8 mouse cellular contexts compared by ENCODE assay signal in the genomic region with DNA sequence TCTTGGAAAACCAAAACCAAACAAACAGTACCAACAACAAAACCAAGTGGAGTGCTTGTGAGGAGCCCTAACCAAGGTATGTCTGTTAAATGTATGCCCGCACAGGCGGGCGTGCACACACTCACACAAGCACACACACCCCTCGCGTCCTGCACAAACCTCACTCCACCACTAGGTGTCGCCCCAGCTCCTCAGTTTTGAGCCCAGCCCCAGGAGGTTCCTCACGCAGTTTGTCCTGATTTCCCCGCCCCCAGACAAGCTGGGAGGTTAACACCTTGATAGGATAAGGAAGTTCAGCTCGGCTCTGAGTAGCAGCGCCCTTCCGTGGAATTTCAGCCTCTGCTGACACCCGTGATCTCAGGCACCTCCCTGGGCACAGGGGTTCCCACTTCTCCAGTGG. TPM values are rescaled to one million over a fixed set of nuclear protein-coding genes. Genes with fewer than 3 reads are reported as not detected.
DNase-seq lines count a peak whose midpoint lies in the region; ATAC-seq and TF ChIP-seq lines count a peak whose summit lies in the region.

No protein-coding gene starts in this region.

- H3K36me3 ChIP-seq in embryonic facial prominence, embryonic 12.5 days: no peaks in the 10 kb centered on the region
- H3K36me3 ChIP-seq in kidney, adult 2 months (ENCODE audit: control insufficient read depth, insufficient read depth, low read length): no peaks in the 10 kb centered on the region
- H3K36me3 ChIP-seq in limb, embryonic 11.5 days (ENCODE audit: control insufficient read depth, insufficient read depth, low read length): no peaks in the 10 kb centered on the region
- H3K36me3 ChIP-seq in midbrain, embryonic 15.5 days (replicated peaks): no peaks in the 10 kb centered on the region
- H3K36me3 ChIP-seq in spleen, adult 2 months (ENCODE audit: control insufficient read depth, insufficient read depth, low read length): no peaks in the 10 kb centered on the region

- no peak overlapping the region for H3K9ac ChIP-seq in embryonic facial prominence, embryonic 12.5 days
- H3K9ac ChIP-seq in limb, embryonic 11.5 days (ENCODE audit: low read length): no peak overlapping the region
- H3K9ac ChIP-seq in midbrain, embryonic 15.5 days: no peak overlapping the region

- 0 out of 2 replicates have a peak, but pooled peaks cover 4% of the 10 kb centered on the region for H3K4me1 ChIP-seq in embryonic facial prominence, embryonic 12.5 days
- H3K4me1 ChIP-seq in kidney, adult 2 months (ENCODE audit: control insufficient read depth, insufficient read depth, low read length): 0 out of 2 replicates have a peak, but pooled peaks cover under 1% of the 10 kb centered on the region
- no peaks in the 10 kb centered on the region for H3K4me1 ChIP-seq in limb, embryonic 11.5 days (ENCODE audit: control insufficient read depth, insufficient read depth, low read length)
- peaks cover 17% of the 10 kb centered on the region for H3K4me1 ChIP-seq in midbrain, embryonic 15.5 days
- no peaks in the 10 kb centered on the region for H3K4me1 ChIP-seq in spleen, adult 2 months (ENCODE audit: control insufficient read depth, insufficient read depth, insufficient read length)

- DNase-seq in 3T3-L1 (ENCODE audit: low read depth, low spot score): peak; percentile 91
- DNase-seq in adrenal gland, postnatal 14 days: peak; percentile 91
- peak; percentile 97 for DNase-seq in heart, adult 11 months
- DNase-seq in kidney, adult 2 months: peak; percentile 87
- DNase-seq in limb, embryonic 11.5 days (ENCODE audit: low spot score): peak; percentile 91
- DNase-seq in spleen, adult 2 months (ENCODE audit: low read depth in 1 of 2, low spot score in 2 of 2): peak; percentile 31 to 48

- H3K27me3 ChIP-seq in embryonic facial prominence, embryonic 12.5 days: peaks cover 28% of the 10 kb centered on the region
- no peaks in the 10 kb centered on the region for H3K27me3 ChIP-seq in kidney, adult 2 months (replicated peaks; ENCODE audit: control insufficient read depth, insufficient read depth, low read length)
- H3K27me3 ChIP-seq in limb, embryonic 11.5 days (ENCODE audit: control insufficient read depth, insufficient read depth, low read length): peaks cover 20% of the 10 kb centered on the region
- no peaks in the 10 kb centered on the region; the same call in 1 of the 2 replicates for H3K27me3 ChIP-seq in midbrain, embryonic 15.5 days (replicated peaks)
- H3K27me3 ChIP-seq in spleen, adult 2 months (ENCODE audit: control insufficient read depth, insufficient read depth, low read length): peaks cover 1% of the 10 kb centered on the region

- peak overlapping the region; percentile 39 for H3K4me2 ChIP-seq in embryonic facial prominence, embryonic 12.5 days (replicated peaks)
- no peak overlapping the region for H3K4me2 ChIP-seq in limb, embryonic 11.5 days (ENCODE audit: low read depth, severe bottlenecking)
- H3K4me2 ChIP-seq in midbrain, embryonic 15.5 days: no peak overlapping the region

- no peak overlapping the region for H3K27ac ChIP-seq in embryonic facial prominence, embryonic 12.5 days
- no peak overlapping the region for H3K27ac ChIP-seq in kidney, adult 2 months (ENCODE audit: insufficient read depth, low read depth, low read length)
- no peak overlapping the region for H3K27ac ChIP-seq in limb, embryonic 11.5 days (replicated peaks; ENCODE audit: low read depth, low read length)
- no peak overlapping the region for H3K27ac ChIP-seq in midbrain, embryonic 15.5 days
- no peak overlapping the region for H3K27ac ChIP-seq in spleen, adult 2 months (ENCODE audit: insufficient read depth, low read length)

- H3K9me3 ChIP-seq in embryonic facial prominence, embryonic 12.5 days: no peaks in the 10 kb centered on the region
- H3K9me3 ChIP-seq in limb, embryonic 11.5 days (ENCODE audit: control insufficient read depth, low read length): no peaks in the 10 kb centered on the region
- no peaks in the 10 kb centered on the region for H3K9me3 ChIP-seq in midbrain, embryonic 15.5 days

- WGBS in embryonic facial prominence, embryonic 12.5 days: 2% methylated on average over 12 of the region's 12 CpGs
- 2% methylated on average over 12 of the region's 12 CpGs for WGBS in kidney, adult 2 months
- WGBS in limb, embryonic 11.5 days: 2% methylated on average over 12 of the region's 12 CpGs
- WGBS in midbrain, embryonic 15.5 days: 1% methylated on average over 12 of the region's 12 CpGs
- 2% methylated on average over 12 of the region's 12 CpGs for WGBS in spleen, adult 2 months

- no peak for TF ChIP-seq POLR2A in kidney, adult 2 months (IDR thresholded peaks at IDR 0.05; ENCODE audit: low read depth, low read length)
- TF ChIP-seq POLR2A in spleen, adult 2 months (IDR thresholded peaks at IDR 0.05; ENCODE audit: low read depth, low read length): no peak

- peak; percentile 97 for TF ChIP-seq CTCF in kidney, adult 2 months (conservative IDR thresholded peaks at IDR 0.05; ENCODE audit: insufficient read depth, insufficient read length, low read depth, low read length)
- TF ChIP-seq CTCF in spleen, adult 2 months (IDR thresholded peaks at IDR 0.05; ENCODE audit: extremely low read depth, insufficient read depth, insufficient read length, insufficient replicate concordance): peak; percentile 89

- no peak overlapping the region for H3K4me3 ChIP-seq in embryonic facial prominence, embryonic 12.5 days
- no peak overlapping the region for H3K4me3 ChIP-seq in kidney, adult 2 months (ENCODE audit: insufficient read depth, low read depth, low read length)
- H3K4me3 ChIP-seq in limb, embryonic 11.5 days (ENCODE audit: low read depth, low read length): no peak overlapping the region
- H3K4me3 ChIP-seq in midbrain, embryonic 15.5 days: no peak overlapping the region
- no peak overlapping the region for H3K4me3 ChIP-seq in spleen, adult 2 months (ENCODE audit: extremely low read depth, insufficient read depth, insufficient read length)

- ATAC-seq in embryonic facial prominence, embryonic 12.5 days (ENCODE audit: insufficient number of reproducible peaks, insufficient read depth, low FRiP score, low TSS enrichment): peak; percentile 58; the same call in 1 of the 2 replicates
- peak; percentile 54; the same call in 1 of the 2 replicates for ATAC-seq in limb, embryonic 11.5 days (ENCODE audit: insufficient number of reproducible peaks, low FRiP score, low TSS enrichment, low read depth)
- peak; percentile 15; the same call in 1 of the 2 replicates for ATAC-seq in midbrain, embryonic 15.5 days (replicated peaks)

RNA-seq across cellular contexts. Expression of a gene that starts 5.7 kb away (rescaled TPM):
- total RNA-seq in adrenal gland, postnatal 14 days (2021): 1.6 and 2.4 TPM in 2 replicates
- polyA plus RNA-seq in embryonic facial prominence, embryonic 12.5 days (2016; fragmentation: Nextera tagmentation; extraction: Ambion mirVana): 9.5 and 10.4 TPM in 2 replicates
- polyA plus RNA-seq in kidney, adult 2 months (2012; rRNA removed): 2.0 and 2.3 TPM in 2 replicates
- polyA plus RNA-seq in limb, embryonic 11.5 days (2014; fragmentation: Nextera tagmentation; extraction: Ambion mirVana): 2.6 and 3.8 TPM in 2 replicates
- polyA plus RNA-seq in midbrain, embryonic 15.5 days (2015; fragmentation: Nextera tagmentation; extraction: Ambion mirVana): 209 and 213 TPM in 2 replicates
- 0.50 and 0.53 TPM in 2 replicates for polyA plus RNA-seq in spleen, adult 2 months (2012; rRNA removed)

Comparison
In these comparisons a context has a peak if more than half of its experiments do, and no peak if none do; other contexts are left out.
1. DNase-seq: peak in every context shown above with its lines; median percentile 97 in heart, adult 11 months; 91 in 3T3-L1; 91 in adrenal gland, postnatal 14 days; 91 in limb, embryonic 11.5 days; 87 in kidney, adult 2 months; 40 in spleen, adult 2 months.
2. RNA of a gene that starts 5.7 kb away (polyA plus RNA-seq): 209 to 213 TPM in midbrain, embryonic 15.5 days; 9.5 to 10.4 TPM in embryonic facial prominence, embryonic 12.5 days, 2.6 to 3.8 TPM in limb, embryonic 11.5 days, 2.0 to 2.3 TPM in kidney, adult 2 months and 0.50 to 0.53 TPM in spleen, adult 2 months; every median in the first group is over 10 times any median in the second.
3. Peak in every context shown above with its lines, with median percentiles within 50 percentile points of each other: ATAC-seq.